Mouse (Mus musculus) cortical plate, adult 2 months (tissue): ENCODE data around the gene Axdnd1. TPM values are rescaled to one million over a fixed set of nuclear protein-coding genes. Genes with fewer than 3 reads are reported as not detected.

ENCODE experiments used
- H3K27ac ChIP-seq: fragments of 200-500 bp; 2 replicates; pipeline ENCODE4 v1.5.1; 2012; ENCODE audit warnings: low read length, control low read depth, inconsistent platforms; ENCODE audit not compliant: insufficient read depth
- H3K4me1 ChIP-seq: fragments of 200-500 bp; 2 replicates; pipeline ENCODE4 v1.6.1; 2011; ENCODE audit warnings: low read length; ENCODE audit not compliant: control insufficient read depth, insufficient read depth
- H3K4me3 ChIP-seq: fragments of 200-500 bp; 2 replicates; pipeline ENCODE4 v1.5.1; 2011; ENCODE audit warnings: mild to moderate bottlenecking, low read length, control low read depth; ENCODE audit not compliant: insufficient read depth
- CTCF ChIP-seq: fragments of 200-500 bp; IDR thresholded peaks from 2 replicates; pipeline ENCODE4 v1.5.1; 2011; ENCODE audit warnings: mild to moderate bottlenecking, control low read depth, low read length; ENCODE audit not compliant: insufficient read depth; ENCODE audit errors: extremely low read depth
- POLR2A ChIP-seq: fragments of 200-500 bp; IDR thresholded peaks from 2 replicates; pipeline ENCODE4 v1.6.1; 2011; ENCODE audit warnings: mild to moderate bottlenecking, low read length, control low read depth; ENCODE audit not compliant: insufficient read depth; ENCODE audit errors: extremely low read depth
- polyA plus RNA-seq: library from polyadenylated mRNA; depleted of rRNA; stranded (reverse); fragments of >200 nt; gene quantifications from 2 replicates; pipeline ENCODE4 v1.2.3, GENCODE M21; 2012

Gene Axdnd1
- polyA plus RNA-seq, 1 experiment = 0.77 TPM

DNA sequence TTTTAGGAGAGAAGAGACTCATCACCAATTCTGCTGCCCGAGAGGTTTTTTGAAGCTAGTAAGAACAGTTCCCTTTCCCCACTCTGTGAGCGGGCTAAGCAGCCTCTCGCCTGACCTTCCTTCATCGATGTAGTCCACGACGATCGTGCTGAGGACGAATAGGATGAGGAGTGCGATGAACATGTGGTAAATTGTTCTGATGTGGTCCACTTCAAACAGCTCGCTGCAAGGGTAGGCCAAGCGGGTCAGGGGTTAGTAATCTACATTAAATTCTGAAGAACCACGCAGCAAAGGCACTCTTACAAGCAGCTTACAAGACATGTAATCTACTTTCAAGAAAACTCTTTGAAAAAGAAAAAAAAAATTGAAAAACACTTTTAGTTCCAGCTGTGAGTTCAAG is 21.3 kb upstream of the Axdnd1 start:
- no peak overlapping the region for H3K4me3 ChIP-seq
- H3K4me1 ChIP-seq = peaks cover 3% of the 10 kb centered on the region; the same call in 1 of the 2 replicates
- TF ChIP-seq POLR2A (no peak), CTCF (no peak)
- no peak overlapping the region for H3K27ac ChIP-seq

- TF ChIP-seq CTCF (no peak), POLR2A (no peak)
- Histone ChIP-seq H3K4me1 (peaks cover under 1% of the 10 kb centered on the region; the same call in 1 of the 2 replicates), H3K27ac (no peak overlapping the region), H3K4me3 (no peak overlapping the region)
Measured at GRCm38 (mm10) chr1:156437726-156438125, 16.8 kb upstream of the Axdnd1 start.

DNA sequence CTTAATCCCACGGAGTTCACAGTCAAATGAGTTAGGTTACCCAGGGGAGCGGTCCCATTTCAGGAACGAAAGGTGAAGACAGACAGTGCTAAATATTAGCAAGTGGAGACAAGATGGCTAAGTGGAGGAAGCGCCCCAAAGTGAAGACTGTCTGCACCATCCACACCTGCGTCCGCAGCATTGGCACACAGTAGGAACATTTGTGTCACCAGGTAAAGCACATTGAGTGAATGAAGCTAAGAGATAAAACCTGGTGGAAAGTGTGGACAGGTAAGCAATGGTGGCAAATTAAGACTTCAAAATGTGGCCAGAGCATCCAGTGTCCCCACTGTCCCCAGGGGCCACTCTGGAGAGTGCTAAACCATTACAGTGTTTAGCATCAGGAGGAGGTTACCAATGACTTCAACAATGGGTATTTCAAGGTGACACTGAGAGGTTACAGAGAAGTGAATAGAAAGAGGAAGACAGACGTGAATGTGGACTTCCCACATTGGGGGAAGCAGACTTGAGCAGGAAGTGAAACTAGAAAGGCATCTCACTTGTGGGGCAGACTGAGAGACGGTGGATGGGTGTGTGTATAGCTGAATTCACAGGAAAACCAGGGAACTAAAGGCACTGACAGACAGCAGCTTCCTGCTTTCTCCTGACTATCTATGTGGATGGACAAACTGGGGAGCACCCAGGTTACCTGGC is 16.2 kb upstream of the Axdnd1 start:
- no peak overlapping the region for H3K27ac ChIP-seq
- TF ChIP-seq CTCF = no peak
- TF ChIP-seq POLR2A = no peak
- H3K4me1 ChIP-seq = no peaks in the 10 kb centered on the region
- no peak overlapping the region for H3K4me3 ChIP-seq

GRCm38 (mm10) chr1:156433497-156433896 is 12.5 kb upstream of the Axdnd1 start:
- H3K4me3 ChIP-seq = no peak overlapping the region
- H3K27ac ChIP-seq = no peak overlapping the region
- H3K4me1 ChIP-seq = no peaks in the 10 kb centered on the region
- TF ChIP-seq POLR2A (no peak), CTCF (no peak)

DNA sequence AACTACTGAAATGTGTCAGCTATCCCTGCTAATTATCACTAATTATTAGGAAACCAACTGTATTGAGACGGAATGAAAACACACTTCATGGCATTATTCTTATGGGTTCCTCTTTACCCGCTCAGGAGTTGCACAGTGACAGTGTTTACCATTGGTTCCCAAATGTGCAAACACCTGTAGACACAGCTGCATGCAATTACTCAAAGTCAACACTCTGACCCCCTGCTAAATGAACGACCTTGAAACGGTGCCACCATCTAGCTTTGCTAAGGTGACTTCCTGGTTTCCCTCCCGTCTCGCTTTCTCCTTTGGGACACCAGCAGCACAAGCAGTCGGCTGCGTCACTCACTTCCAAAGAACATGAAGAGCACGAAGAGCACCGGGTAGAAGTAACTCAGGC is 11.5 kb upstream of the Axdnd1 start:
- no peak overlapping the region for H3K27ac ChIP-seq
- no peaks in the 10 kb centered on the region for H3K4me1 ChIP-seq
- TF ChIP-seq POLR2A (no peak), CTCF (no peak)
- no peak overlapping the region for H3K4me3 ChIP-seq

GRCm38 (mm10) chr1:156428434-156428833 is 7.5 kb upstream of the Axdnd1 start:
- Histone ChIP-seq H3K4me1 (no peaks in the 10 kb centered on the region), H3K4me3 (no peak overlapping the region), H3K27ac (no peak overlapping the region)
- TF ChIP-seq POLR2A (no peak), CTCF (no peak)

DNA sequence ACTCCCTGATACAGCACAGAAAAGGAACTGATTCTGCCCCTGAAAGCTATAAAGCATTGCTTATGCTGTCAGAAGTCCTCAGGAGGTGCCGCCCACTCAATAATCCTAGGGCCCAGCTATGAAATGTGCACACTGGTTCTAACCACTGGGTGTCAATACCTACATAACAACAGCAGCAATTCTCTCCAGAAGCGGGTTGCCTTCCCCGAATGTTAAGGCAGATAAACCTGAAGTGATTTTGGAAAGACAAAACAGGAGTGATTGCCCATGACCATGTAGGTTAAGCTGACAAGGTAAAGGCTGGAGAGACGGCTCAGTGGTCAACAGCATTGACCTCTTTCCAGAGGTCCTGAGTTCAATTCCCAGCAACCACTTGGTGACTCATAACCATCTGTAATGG is 4.8 kb upstream of the Axdnd1 start:
- TF ChIP-seq CTCF (no peak), POLR2A (no peak)
- H3K27ac ChIP-seq = no peak overlapping the region
- H3K4me3 ChIP-seq = no peak overlapping the region

DNA sequence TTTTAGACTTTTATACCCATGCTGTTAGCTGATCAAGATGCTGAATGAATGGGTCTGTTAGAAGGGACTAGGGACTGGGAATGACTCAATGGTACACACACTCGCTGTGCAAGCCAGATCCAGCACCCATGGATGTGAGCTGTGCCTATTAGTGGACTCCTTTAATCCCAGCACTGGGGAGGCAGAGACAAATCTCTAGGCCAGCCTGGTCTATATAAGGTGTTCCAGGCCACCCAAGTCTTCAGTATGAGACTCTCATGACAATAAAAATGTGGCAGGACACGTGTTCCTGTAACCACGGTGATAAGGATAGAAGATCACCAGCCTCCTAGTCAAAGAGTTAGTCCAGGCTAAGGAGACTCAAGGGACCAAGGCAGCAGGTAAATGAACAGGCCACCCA is 3.1 kb upstream of the Axdnd1 start:
- H3K27ac ChIP-seq = no peak overlapping the region
- H3K4me3 ChIP-seq = no peak overlapping the region
- TF ChIP-seq CTCF (no peak), POLR2A (no peak)
- no peaks in the 10 kb centered on the region for H3K4me1 ChIP-seq

More for the DNA sequence above, 4.8 kb upstream of the Axdnd1 start:
- H3K4me1 ChIP-seq = no peaks in the 10 kb centered on the region

- Histone ChIP-seq H3K27ac (no peak overlapping the region), H3K4me3 (no peak overlapping the region), H3K4me1 (no peaks in the 10 kb centered on the region)
- TF ChIP-seq CTCF = no peak
- no peak for TF ChIP-seq POLR2A
Measured at GRCm38 (mm10) chr1:156423493-156423892, 2.5 kb upstream of the Axdnd1 start.

DNA sequence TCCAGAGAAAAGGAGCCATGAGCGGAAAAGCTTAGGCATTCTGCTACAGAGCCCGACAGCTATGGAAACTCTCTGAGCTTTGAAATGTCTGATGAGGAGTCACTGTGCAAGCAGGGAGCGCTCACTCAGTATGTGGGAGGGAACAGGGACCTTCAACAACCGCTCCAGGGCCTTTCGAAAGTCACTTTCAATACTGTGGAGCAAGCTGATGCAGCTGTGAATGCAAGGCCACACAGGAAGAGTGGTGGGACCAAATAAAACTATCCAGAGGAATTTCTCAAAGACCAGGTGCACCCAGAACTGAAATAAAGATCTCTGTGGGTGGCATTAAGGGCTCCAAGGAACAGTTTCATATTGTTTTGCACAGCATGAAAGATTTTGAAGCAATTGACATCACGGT is 1.9 kb upstream of the Axdnd1 start:
- Histone ChIP-seq H3K4me1 (no peaks in the 10 kb centered on the region), H3K4me3 (no peak overlapping the region), H3K27ac (no peak overlapping the region)
- TF ChIP-seq CTCF (no peak), POLR2A (no peak)

- H3K27ac ChIP-seq = no peak overlapping the region
- H3K4me3 ChIP-seq = no peak overlapping the region
- no peaks in the 10 kb centered on the region for H3K4me1 ChIP-seq
- peak; percentile 27; the same call in 1 of the 2 replicates for TF ChIP-seq CTCF
- TF ChIP-seq POLR2A = no peak
Measured at GRCm38 (mm10) chr1:156418170-156418569, 2.8 kb downstream of the Axdnd1 start.

- no peak overlapping the region for H3K27ac ChIP-seq
- H3K4me3 ChIP-seq = no peak overlapping the region
- TF ChIP-seq CTCF (no peak), POLR2A (no peak)
- H3K4me1 ChIP-seq = no peaks in the 10 kb centered on the region
Measured at GRCm38 (mm10) chr1:156408521-156408920, 12.4 kb downstream of the Axdnd1 start.
